Mouse (Mus musculus) lung, postnatal 14 days (tissue): ENCODE results near the gene Ifi27l2a.

Experiments
- DNase-seq: peaks from one replicate; pipeline ENCODE4 v3.0.0; 2021

Gene Ifi27l2a

GRCm38 (mm10) chr12:103425729-103426470 lies 17.6 kb downstream of the Ifi27l2a start, which contains the start of gene Ddx24:
Gene Ddx24 (minus strand): TSS chr12:103425830.
- DNase-seq: peak; percentile 97

GRCm38 (mm10) chr12:103425016-103425728 lies 18.3 kb downstream of the Ifi27l2a start:
- no peak for DNase-seq

GRCm38 (mm10) chr12:103408144-103408543 lies 35.3 kb downstream of the Ifi27l2a start:
- DNase-seq: no peak

- DNase-seq: no peak
Observed at GRCm38 (mm10) chr12:103407720-103408119, 35.8 kb downstream of the Ifi27l2a start, which contains the start of gene 9330161L09Rik. Gene 9330161L09Rik (minus strand): TSS chr12:103407820.

GRCm38 (mm10) chr12:103404131-103404530 lies 39.3 kb downstream of the Ifi27l2a start:
- no peak for DNase-seq

- peak; percentile 51 for DNase-seq
Observed at GRCm38 (mm10) chr12:103396751-103397150, 46.7 kb downstream of the Ifi27l2a start.

GRCm38 (mm10) chr12:103395486-103396275 lies 47.8 kb downstream of the Ifi27l2a start:
- DNase-seq: no peak

GRCm38 (mm10) chr12:103393528-103393927 lies 50.0 kb downstream of the Ifi27l2a start:
- DNase-seq: no peak
